Mouse (Mus musculus): ENCODE measurements around the gene Brd4. TPM values are rescaled to one million over a fixed set of nuclear protein-coding genes. Genes with fewer than 3 reads are reported as not detected.
A peak's percentile ranks its signal among the peaks of the same experiment; 100 is the strongest.

Brd4 gene
- polyA plus RNA-seq (2014; fragmentation: Nextera tagmentation; extraction: Ambion mirVana), result 72.5 and 101 TPM in 2 replicates

GRCm38 (mm10) chr17:32284262-32285137, at the start of gene Brd4:
Brd4 (minus strand) TSS chr17:32284722.
- peak within 1 kb of the TSS; percentile 99 for H3K27ac ChIP-seq (replicated peaks; ENCODE audit: low read depth, low read length)
- no peaks in the 10 kb centered on the region for H3K27me3 ChIP-seq (ENCODE audit: control insufficient read depth, insufficient read depth, low read length)
- H3K9ac ChIP-seq (replicated peaks; ENCODE audit: low read length), result peak within 1 kb of the TSS; percentile 96
- no peaks in the 10 kb centered on the region for H3K9me3 ChIP-seq (ENCODE audit: control insufficient read depth, low read length)
- H3K4me1 ChIP-seq (ENCODE audit: control insufficient read depth, insufficient read depth, low read length), result peaks cover 28% of the 10 kb centered on the region
- H3K4me3 ChIP-seq (replicated peaks; ENCODE audit: low read depth, low read length), result peak within 1 kb of the TSS; percentile 97
- peak within 1 kb of the TSS; percentile 60 for H3K4me2 ChIP-seq (ENCODE audit: low read length)
- peak; percentile 90 for ATAC-seq (ENCODE audit: low FRiP score, low TSS enrichment)
- WGBS, result under 1% methylated on average over 88 of the region's 100 CpGs
- DNase-seq, result peak; percentile 97
- no peaks in the 10 kb centered on the region for H3K36me3 ChIP-seq (ENCODE audit: control insufficient read depth, insufficient read depth, low read length)

GRCm38 (mm10) chr17:32333675-32334303, 49.3 kb upstream of the Brd4 start:
- no peak overlapping the region for H3K4me3 ChIP-seq (replicated peaks; ENCODE audit: low read depth, low read length)
- DNase-seq, result no peak
- no peaks in the 10 kb centered on the region for H3K4me1 ChIP-seq (ENCODE audit: control insufficient read depth, insufficient read depth, low read length)
- no peak overlapping the region for H3K4me2 ChIP-seq (ENCODE audit: low read length)
- no peak overlapping the region for H3K9ac ChIP-seq (replicated peaks; ENCODE audit: low read length)
- H3K27me3 ChIP-seq (ENCODE audit: control insufficient read depth, insufficient read depth, low read length), result no peaks in the 10 kb centered on the region
- 90% methylated on average over 31 of the region's 31 CpGs for WGBS
- ATAC-seq (ENCODE audit: low FRiP score, low TSS enrichment), result no peak
- H3K36me3 ChIP-seq (ENCODE audit: control insufficient read depth, insufficient read depth, low read length), result peaks cover 83% of the 10 kb centered on the region
- H3K27ac ChIP-seq (replicated peaks; ENCODE audit: low read depth, low read length), result no peak overlapping the region
- no peaks in the 10 kb centered on the region for H3K9me3 ChIP-seq (ENCODE audit: control insufficient read depth, low read length)

- H3K27ac ChIP-seq (replicated peaks; ENCODE audit: low read depth, low read length), result no peak overlapping the region
- H3K4me3 ChIP-seq (replicated peaks; ENCODE audit: low read depth, low read length), result no peak overlapping the region
- ATAC-seq (ENCODE audit: low FRiP score, low TSS enrichment) (no peak), DNase-seq (no peak)
- no peak overlapping the region for H3K4me2 ChIP-seq (ENCODE audit: low read length)
- H3K27me3 ChIP-seq (ENCODE audit: control insufficient read depth, insufficient read depth, low read length), result no peaks in the 10 kb centered on the region
- no peak overlapping the region for H3K9ac ChIP-seq (replicated peaks; ENCODE audit: low read length)
- H3K36me3 ChIP-seq (ENCODE audit: control insufficient read depth, insufficient read depth, low read length), result peaks cover 44% of the 10 kb centered on the region
- H3K4me1 ChIP-seq (ENCODE audit: control insufficient read depth, insufficient read depth, low read length), result no peaks in the 10 kb centered on the region; the same call in 1 of the 2 replicates
- H3K9me3 ChIP-seq (ENCODE audit: control insufficient read depth, low read length), result no peaks in the 10 kb centered on the region
Observed at GRCm38 (mm10) chr17:32327501-32327900, 43.0 kb upstream of the Brd4 start.

- Histone ChIP-seq H3K4me3 (replicated peaks; ENCODE audit: low read depth, low read length) (0 out of 2 replicates have a peak overlapping the region, but pooled peaks have one; percentile 1), H3K9me3 (ENCODE audit: control insufficient read depth, low read length) (no peaks in the 10 kb centered on the region), H3K9ac (replicated peaks; ENCODE audit: low read length) (no peak overlapping the region), H3K4me2 (ENCODE audit: low read length) (no peak overlapping the region), H3K27me3 (ENCODE audit: control insufficient read depth, insufficient read depth, low read length) (no peaks in the 10 kb centered on the region), H3K4me1 (ENCODE audit: control insufficient read depth, insufficient read depth, low read length) (peaks cover 18% of the 10 kb centered on the region), H3K36me3 (ENCODE audit: control insufficient read depth, insufficient read depth, low read length) (peaks cover 18% of the 10 kb centered on the region), H3K27ac (replicated peaks; ENCODE audit: low read depth, low read length) (no peak overlapping the region)
- DNase-seq (no peak), ATAC-seq (ENCODE audit: low FRiP score, low TSS enrichment) (no peak)
- WGBS, result 92% methylated on average over 1 of the region's 1 CpGs
Observed at GRCm38 (mm10) chr17:32322809-32323208, 38.3 kb upstream of the Brd4 start.

- Histone ChIP-seq H3K4me1 (ENCODE audit: control insufficient read depth, insufficient read depth, low read length) (peaks cover 18% of the 10 kb centered on the region), H3K36me3 (ENCODE audit: control insufficient read depth, insufficient read depth, low read length) (peaks cover 23% of the 10 kb centered on the region), H3K27me3 (ENCODE audit: control insufficient read depth, insufficient read depth, low read length) (no peaks in the 10 kb centered on the region), H3K9me3 (ENCODE audit: control insufficient read depth, low read length) (no peaks in the 10 kb centered on the region), H3K4me2 (ENCODE audit: low read length) (peak overlapping the region; percentile 69), H3K4me3 (replicated peaks; ENCODE audit: low read depth, low read length) (peak overlapping the region; percentile 89), H3K27ac (replicated peaks; ENCODE audit: low read depth, low read length) (peak overlapping the region; percentile 95), H3K9ac (replicated peaks; ENCODE audit: low read length) (peak overlapping the region; percentile 82)
- no peak for ATAC-seq (ENCODE audit: low FRiP score, low TSS enrichment)
- DNase-seq, result peak; percentile 4
- 25% methylated on average over 6 of the region's 6 CpGs for WGBS
Observed at GRCm38 (mm10) chr17:32321836-32322235, 37.3 kb upstream of the Brd4 start.

DNA sequence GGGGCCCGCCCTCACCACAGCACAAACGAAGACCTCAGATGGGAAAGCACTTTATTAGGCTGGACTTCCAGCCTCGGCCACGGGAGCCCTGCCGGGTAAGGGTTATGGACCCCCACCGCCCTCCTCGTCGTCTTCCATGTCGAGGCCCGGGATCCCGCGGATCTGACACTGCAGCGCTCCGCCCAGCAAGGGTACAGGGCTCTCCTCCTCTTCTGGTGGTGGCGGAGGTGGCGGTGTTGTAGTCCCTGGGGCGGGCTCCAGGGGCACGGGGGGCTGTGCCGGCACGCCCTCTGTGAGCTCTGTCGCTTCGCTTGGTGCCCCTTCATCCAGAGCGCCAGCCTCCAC, 36.8 kb upstream of the Brd4 start:
- DNase-seq (no peak), ATAC-seq (ENCODE audit: low FRiP score, low TSS enrichment) (peak; percentile 74)
- Histone ChIP-seq H3K4me2 (ENCODE audit: low read length) (peak overlapping the region; percentile 69), H3K27ac (replicated peaks; ENCODE audit: low read depth, low read length) (peak overlapping the region; percentile 95), H3K4me3 (replicated peaks; ENCODE audit: low read depth, low read length) (peak overlapping the region; percentile 89), H3K9me3 (ENCODE audit: control insufficient read depth, low read length) (no peaks in the 10 kb centered on the region), H3K27me3 (ENCODE audit: control insufficient read depth, insufficient read depth, low read length) (no peaks in the 10 kb centered on the region), H3K4me1 (ENCODE audit: control insufficient read depth, insufficient read depth, low read length) (peaks cover 18% of the 10 kb centered on the region), H3K36me3 (ENCODE audit: control insufficient read depth, insufficient read depth, low read length) (peaks cover 28% of the 10 kb centered on the region), H3K9ac (replicated peaks; ENCODE audit: low read length) (peak overlapping the region; percentile 82)
- WGBS, result 0% methylated on average over 23 of the region's 23 CpGs

- Histone ChIP-seq H3K4me3 (replicated peaks; ENCODE audit: low read depth, low read length) (peak within 1 kb of the TSS; percentile 89), H3K9ac (replicated peaks; ENCODE audit: low read length) (peak within 1 kb of the TSS; percentile 82), H3K4me2 (ENCODE audit: low read length) (peak within 1 kb of the TSS; percentile 69), H3K27ac (replicated peaks; ENCODE audit: low read depth, low read length) (peak within 1 kb of the TSS; percentile 95), H3K36me3 (ENCODE audit: control insufficient read depth, insufficient read depth, low read length) (peaks cover 30% of the 10 kb centered on the region), H3K4me1 (ENCODE audit: control insufficient read depth, insufficient read depth, low read length) (peaks cover 18% of the 10 kb centered on the region), H3K9me3 (ENCODE audit: control insufficient read depth, low read length) (no peaks in the 10 kb centered on the region), H3K27me3 (ENCODE audit: control insufficient read depth, insufficient read depth, low read length) (no peaks in the 10 kb centered on the region)
- ATAC-seq (ENCODE audit: low FRiP score, low TSS enrichment) (peak; percentile 96), DNase-seq (peak; percentile 99)
- under 1% methylated on average over 83 of the region's 83 CpGs for WGBS
Observed at GRCm38 (mm10) chr17:32320597-32321389, 36.3 kb upstream of the Brd4 start, which contains the start of gene Akap8. Akap8 (minus strand) TSS chr17:32321238.

GRCm38 (mm10) chr17:32319950-32320349, 35.4 kb upstream of the Brd4 start:
- Histone ChIP-seq H3K4me1 (ENCODE audit: control insufficient read depth, insufficient read depth, low read length) (peaks cover 18% of the 10 kb centered on the region), H3K4me3 (replicated peaks; ENCODE audit: low read depth, low read length) (peak overlapping the region; percentile 89), H3K9ac (replicated peaks; ENCODE audit: low read length) (peak overlapping the region; percentile 82), H3K4me2 (ENCODE audit: low read length) (peak overlapping the region; percentile 69), H3K36me3 (ENCODE audit: control insufficient read depth, insufficient read depth, low read length) (peaks cover 35% of the 10 kb centered on the region), H3K27me3 (ENCODE audit: control insufficient read depth, insufficient read depth, low read length) (no peaks in the 10 kb centered on the region), H3K27ac (replicated peaks; ENCODE audit: low read depth, low read length) (peak overlapping the region; percentile 95), H3K9me3 (ENCODE audit: control insufficient read depth, low read length) (no peaks in the 10 kb centered on the region)
- DNase-seq (no peak), ATAC-seq (ENCODE audit: low FRiP score, low TSS enrichment) (no peak)
- WGBS, result 0% methylated on average over 7 of the region's 7 CpGs

Data from midbrain, embryonic 14.5 days (tissue).